Mouse (Mus musculus): ENCODE data around the gene Cirbp.

Cirbp gene

GRCm38 (mm10) chr10:80150226-80151210 lies 15.3 kb upstream of the Cirbp start:
- in situ Hi-C loops (cut with MseI, MboI) = no loop called here

GRCm38 (mm10) chr10:80151211-80152034 lies 14.4 kb upstream of the Cirbp start:
- in situ Hi-C loops (cut with MseI, MboI) = no loop called here

GRCm38 (mm10) chr10:80152071-80152872 lies 13.5 kb upstream of the Cirbp start:
- in situ Hi-C loops (cut with MseI, MboI) = no loop called here

GRCm38 (mm10) chr10:80152873-80153260 lies 12.9 kb upstream of the Cirbp start:
- in situ Hi-C loops (cut with MseI, MboI) = no loop called here

- in situ Hi-C loops (cut with MseI, MboI) = no loop called here
Measured at GRCm38 (mm10) chr10:80153713-80154112, 12.1 kb upstream of the Cirbp start.

- in situ Hi-C loops (cut with MseI, MboI) = no loop called here
Measured at GRCm38 (mm10) chr10:80154384-80154783, 11.4 kb upstream of the Cirbp start.

GRCm38 (mm10) chr10:80155277-80155676 lies 10.5 kb upstream of the Cirbp start:
- in situ Hi-C loops (cut with MseI, MboI) = no loop called here

GRCm38 (mm10) chr10:80156002-80156751 lies 9.6 kb upstream of the Cirbp start:
- in situ Hi-C loops (cut with MseI, MboI) = no loop called here

- in situ Hi-C loops (cut with MseI, MboI) = no loop called here
Measured at GRCm38 (mm10) chr10:80156752-80157053, 9.1 kb upstream of the Cirbp start.

- in situ Hi-C loops (cut with MseI, MboI) = no loop called here
Measured at GRCm38 (mm10) chr10:80157141-80157929, 8.4 kb upstream of the Cirbp start.

GRCm38 (mm10) chr10:80158307-80158986 lies 7.3 kb upstream of the Cirbp start:
- in situ Hi-C loops (cut with MseI, MboI) = no loop called here

GRCm38 (mm10) chr10:80159021-80159560 lies 6.7 kb upstream of the Cirbp start:
- in situ Hi-C loops (cut with MseI, MboI) = no loop called here

GRCm38 (mm10) chr10:80159561-80160454 lies 6.0 kb upstream of the Cirbp start:
- in situ Hi-C loops (cut with MseI, MboI) = no loop called here

- in situ Hi-C loops (cut with MseI, MboI) = no loop called here
Measured at GRCm38 (mm10) chr10:80160455-80161371, 5.1 kb upstream of the Cirbp start.

GRCm38 (mm10) chr10:80161522-80162242 lies 4.1 kb upstream of the Cirbp start:
- in situ Hi-C loops (cut with MseI, MboI) = no loop called here

GRCm38 (mm10) chr10:80162243-80162608 lies 3.6 kb upstream of the Cirbp start:
- in situ Hi-C loops (cut with MseI, MboI) = no loop called here

Data from mouse trophoblast stem cell (cell line).